Comparison of ENCODE assay signal across 8 mouse cellular contexts in genomic region chr11:117568606-117568991, GRCm38 (mm10).
A peak's percentile ranks its signal among the peaks of the same experiment; 100 is the strongest.
DNase-seq lines count a peak whose midpoint lies in the region; ATAC-seq lines count a peak whose summit lies in the region.

No protein-coding gene starts in this region.

- WGBS in kidney, embryonic 15.5 days = 74% methylated on average over 9 of the region's 9 CpGs
- WGBS in stomach, embryonic 14.5 days = 48% methylated on average over 9 of the region's 9 CpGs

- H3K4me2 ChIP-seq in kidney, embryonic 15.5 days = no peak overlapping the region
- H3K4me2 ChIP-seq in stomach, embryonic 14.5 days (replicated peaks; ENCODE audit: low read depth, low read length) = no peak overlapping the region

- H3K36me3 ChIP-seq in kidney, embryonic 15.5 days = no peaks in the 10 kb centered on the region
- no peaks in the 10 kb centered on the region for H3K36me3 ChIP-seq in stomach, embryonic 14.5 days (ENCODE audit: control insufficient read depth, insufficient read depth, low read length)

- H3K4me1 ChIP-seq in kidney, embryonic 15.5 days = peaks cover 18% of the 10 kb centered on the region
- peaks cover 11% of the 10 kb centered on the region; the same call in 1 of the 2 replicates for H3K4me1 ChIP-seq in stomach, embryonic 14.5 days (ENCODE audit: control insufficient read depth, insufficient read depth, low read length)

- 0 out of 2 replicates have a peak overlapping the region, but pooled peaks have one; percentile 39 for H3K27ac ChIP-seq in kidney, embryonic 15.5 days
- peak overlapping the region; percentile 80 for H3K27ac ChIP-seq in stomach, embryonic 14.5 days (ENCODE audit: low read length)

- no peak overlapping the region for H3K9ac ChIP-seq in kidney, embryonic 15.5 days
- H3K9ac ChIP-seq in stomach, embryonic 14.5 days (replicated peaks; ENCODE audit: low read depth, low read length) = no peak overlapping the region

- ATAC-seq in kidney, embryonic 15.5 days (replicated peaks; ENCODE audit: low FRiP score) = no peak
- ATAC-seq in stomach, embryonic 14.5 days (ENCODE audit: insufficient number of reproducible peaks, insufficient read depth, low FRiP score, low read depth) = peak; percentile 69
- no peak for ATAC-seq in granulocyte monocyte progenitor cell, adult 5-6 weeks (replicated peaks; ENCODE audit: poor library complexity, severe bottlenecking)

- H3K9me3 ChIP-seq in kidney, embryonic 15.5 days (replicated peaks) = no peaks in the 10 kb centered on the region
- no peaks in the 10 kb centered on the region for H3K9me3 ChIP-seq in stomach, embryonic 14.5 days (ENCODE audit: control insufficient read depth, low read depth, low read length)

- intact Hi-C loops in heart, postnatal 25 days (cut with DNase I) = loop anchor here (2.0 kb wide), 1 partner anchor 28 kb away; no protein-coding TSS in a partner anchor

- DNase-seq in kidney, adult 11 months = no peak
- DNase-seq in cerebellum, postnatal 25 days = peak; percentile 72 to 73
- DNase-seq in heart, postnatal 25 days (ENCODE audit: low spot score) = peak; percentile 24
- no peak for DNase-seq in left cerebral cortex, adult 18-20 months (ENCODE audit: low spot score in 2 of 2)
- DNase-seq in spleen, adult 12 weeks (ENCODE audit: low spot score) = no peak

- H3K4me3 ChIP-seq in kidney, embryonic 15.5 days (replicated peaks) = no peak overlapping the region
- H3K4me3 ChIP-seq in stomach, embryonic 14.5 days (ENCODE audit: low read depth, low read length) = no peak overlapping the region

- H3K27me3 ChIP-seq in kidney, embryonic 15.5 days = no peaks in the 10 kb centered on the region
- no peaks in the 10 kb centered on the region for H3K27me3 ChIP-seq in stomach, embryonic 14.5 days (ENCODE audit: control insufficient read depth, insufficient read depth, low read length)

Comparison
In these comparisons a context has a peak if more than half of its experiments do, and no peak if none do; other contexts are left out.
1. DNase-seq: peak in cerebellum, postnatal 25 days (2 of 2) and heart, postnatal 25 days (single experiment); none in kidney, adult 11 months (single experiment), left cerebral cortex, adult 18-20 months (0 of 2) and spleen, adult 12 weeks (single experiment).